Mouse (Mus musculus): ENCODE results near the gene Cenpv.

Gene Cenpv

GRCm38 (mm10) chr11:62539089-62539890 lies at the start of gene Cenpv:
Gene Cenpv, minus strand, starts transcription at chr11:62539261.
- CTCF ChIA-PET = interaction anchor here (0.6 kb wide), 1 partner anchor 19 kb away, joined by 8 read pairs; no protein-coding TSS in a partner anchor

- CTCF ChIA-PET = interaction anchor here (1.0 kb wide), 1 partner anchor 18 kb away, joined by 3 read pairs; no protein-coding TSS in a partner anchor
Measured at GRCm38 (mm10) chr11:62587034-62587433, 48.0 kb upstream of the Cenpv start.

GRCm38 (mm10) chr11:62584671-62585206 lies 45.7 kb upstream of the Cenpv start:
- CTCF ChIA-PET = no interaction called here

GRCm38 (mm10) chr11:62583031-62583430 lies 44.0 kb upstream of the Cenpv start:
- CTCF ChIA-PET = no interaction called here

GRCm38 (mm10) chr11:62576530-62577152 lies 37.6 kb upstream of the Cenpv start:
- CTCF ChIA-PET = interaction anchor here (0.6 kb wide), 1 partner anchor 91 kb away, joined by 4 read pairs; no protein-coding TSS in a partner anchor

- CTCF ChIA-PET = no interaction called here
Measured at GRCm38 (mm10) chr11:62575659-62576438, 36.8 kb upstream of the Cenpv start.

- CTCF ChIA-PET = interaction anchor here (0.7 kb wide), 1 partner anchor 128 kb away, joined by 3 read pairs; no protein-coding TSS in a partner anchor
Measured at GRCm38 (mm10) chr11:62575297-62575658, 36.2 kb upstream of the Cenpv start.

- CTCF ChIA-PET = interaction anchor here (0.7 kb wide), 1 partner anchor 127 kb away, joined by 3 read pairs; no protein-coding TSS in a partner anchor
Measured at GRCm38 (mm10) chr11:62574703-62575085, 35.6 kb upstream of the Cenpv start.

- CTCF ChIA-PET = interaction anchor here (0.6 to 1.1 kb wide), 3 partner anchors 20 to 33 kb away, joined by 3 to 7 read pairs (median 3); no protein-coding TSS in a partner anchor
Measured at GRCm38 (mm10) chr11:62573959-62574702, 35.1 kb upstream of the Cenpv start, which contains the start of gene Trpv2. Gene Trpv2, plus strand, starts transcription at chr11:62574486.

GRCm38 (mm10) chr11:62568300-62568699 lies 29.2 kb upstream of the Cenpv start:
- CTCF ChIA-PET = no interaction called here

- CTCF ChIA-PET = no interaction called here
Measured at GRCm38 (mm10) chr11:62566211-62566610, 27.1 kb upstream of the Cenpv start.

GRCm38 (mm10) chr11:62565747-62566146 lies 26.7 kb upstream of the Cenpv start:
- CTCF ChIA-PET = no interaction called here

GRCm38 (mm10) chr11:62563590-62563989 lies 24.5 kb upstream of the Cenpv start:
- CTCF ChIA-PET = no interaction called here

GRCm38 (mm10) chr11:62560463-62561016 lies 21.5 kb upstream of the Cenpv start:
- CTCF ChIA-PET = no interaction called here

- CTCF ChIA-PET = interaction anchor here (0.6 kb wide), 1 partner anchor 104 kb away, joined by 4 read pairs; no protein-coding TSS in a partner anchor
Measured at GRCm38 (mm10) chr11:62558961-62559646, 20.0 kb upstream of the Cenpv start.

GRCm38 (mm10) chr11:62558152-62558551 lies 19.1 kb upstream of the Cenpv start:
- CTCF ChIA-PET = no interaction called here

- CTCF ChIA-PET = no interaction called here
Measured at GRCm38 (mm10) chr11:62557205-62557604, 18.1 kb upstream of the Cenpv start.

GRCm38 (mm10) chr11:62555896-62556412 lies 16.9 kb upstream of the Cenpv start:
- CTCF ChIA-PET = interaction anchor here (0.5 kb wide), 1 partner anchor 40 kb away, joined by 3 read pairs; no protein-coding TSS in a partner anchor

- CTCF ChIA-PET = interaction anchor here (0.7 kb wide), 1 partner anchor 19 kb away, joined by 7 read pairs; the partner anchor contains the start of gene Trpv2
Measured at GRCm38 (mm10) chr11:62554934-62555517, 16.0 kb upstream of the Cenpv start.
